Mouse (Mus musculus) spleen, adult 2 months (tissue): ENCODE measurements around the gene Ccdc65.

Experiments
- CTCF ChIP-seq: fragments of 200-500 bp; IDR thresholded peaks from 2 replicates; pipeline ENCODE4 v1.5.1; 2011; ENCODE audit warnings: mild to moderate bottlenecking, inconsistent platforms; ENCODE audit not compliant: insufficient read depth, insufficient read length, insufficient replicate concordance; ENCODE audit errors: extremely low read depth
- POLR2A ChIP-seq: fragments of 200-500 bp; IDR thresholded peaks from 2 replicates; pipeline ENCODE4 v1.6.1; 2011; ENCODE audit warnings: low read depth, low read length, inconsistent platforms

GRCm38 (mm10) chr15:98753021-98753423, 45.0 kb downstream of the Ccdc65 start:
- TF ChIP-seq CTCF (no peak), POLR2A (no peak)
